Mouse (Mus musculus): ENCODE measurements around the gene Zyg11b.

The Zyg11b gene

DNA sequence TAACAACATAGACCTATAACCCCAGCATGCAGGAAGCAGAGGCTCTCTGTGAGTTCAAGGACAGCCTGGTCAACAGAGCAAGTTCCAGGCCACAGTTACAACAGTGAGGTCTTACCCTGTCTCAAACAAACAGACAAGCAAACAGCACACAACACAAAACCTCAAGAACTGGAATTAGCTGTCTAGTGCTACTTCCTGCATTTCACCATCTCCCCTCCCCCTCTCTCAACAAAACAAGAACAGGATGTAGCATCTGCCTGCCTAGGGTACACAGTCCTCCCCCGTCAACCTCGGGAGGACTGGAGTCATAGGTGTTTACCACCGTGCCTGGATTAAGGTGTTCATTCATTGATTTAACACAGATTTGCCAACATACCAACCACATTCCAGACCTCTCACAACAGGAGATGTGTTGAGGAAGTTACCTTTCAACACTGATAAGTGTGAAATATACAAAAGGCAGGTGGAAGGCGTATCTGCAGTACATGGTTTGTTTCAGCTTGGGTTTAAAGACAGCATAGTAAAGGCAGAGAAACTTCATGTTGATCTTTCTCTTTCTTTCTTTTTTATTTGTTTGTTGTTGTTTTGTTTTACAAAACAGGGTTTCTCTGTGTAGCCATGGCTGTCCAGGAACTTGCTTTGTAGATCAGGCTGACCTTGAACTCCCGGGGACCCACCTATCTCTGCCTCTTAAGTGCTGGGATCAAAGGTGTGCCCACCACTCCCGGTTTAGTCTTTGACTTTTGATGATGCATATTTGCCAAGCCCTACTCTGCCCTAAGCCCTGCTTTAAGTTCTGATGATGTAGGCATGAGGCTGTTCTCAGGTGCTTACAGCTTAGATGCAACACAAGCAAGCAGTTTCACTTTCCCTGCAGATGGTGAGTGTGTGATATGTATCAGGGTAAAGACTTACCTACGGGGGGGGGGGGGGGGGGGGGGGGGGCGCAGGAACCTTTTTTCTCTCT, 18.0 kb upstream of the Zyg11b start:
- DNase-seq (ENCODE audit: low spot score in 2 of 2) = no peak

GRCm38 (mm10) chr4:108317656-108318605, 17.0 kb upstream of the Zyg11b start:
- DNase-seq (ENCODE audit: low spot score in 2 of 2) = no peak

DNA sequence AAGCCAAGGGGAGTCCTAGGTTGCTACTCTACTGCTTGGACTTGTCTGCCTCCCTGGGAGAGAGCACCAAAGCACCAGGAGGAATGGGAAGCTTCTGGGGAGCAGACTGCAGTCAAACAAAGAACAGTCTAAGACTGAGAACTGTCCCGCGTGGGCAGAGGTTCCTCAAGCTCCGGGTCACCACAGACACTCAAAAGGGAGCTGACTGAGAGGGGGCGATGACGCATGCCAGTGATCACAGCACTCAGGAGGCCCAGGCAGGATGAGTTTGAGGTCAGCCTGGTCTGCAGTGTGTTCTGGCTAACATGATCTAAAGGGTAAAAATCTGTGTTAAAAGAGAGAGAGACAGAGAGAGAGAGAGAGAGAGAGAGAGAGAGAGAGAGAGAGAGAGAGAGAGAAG, 13.1 kb upstream of the Zyg11b start:
- DNase-seq (ENCODE audit: low spot score in 2 of 2) = no peak

DNA sequence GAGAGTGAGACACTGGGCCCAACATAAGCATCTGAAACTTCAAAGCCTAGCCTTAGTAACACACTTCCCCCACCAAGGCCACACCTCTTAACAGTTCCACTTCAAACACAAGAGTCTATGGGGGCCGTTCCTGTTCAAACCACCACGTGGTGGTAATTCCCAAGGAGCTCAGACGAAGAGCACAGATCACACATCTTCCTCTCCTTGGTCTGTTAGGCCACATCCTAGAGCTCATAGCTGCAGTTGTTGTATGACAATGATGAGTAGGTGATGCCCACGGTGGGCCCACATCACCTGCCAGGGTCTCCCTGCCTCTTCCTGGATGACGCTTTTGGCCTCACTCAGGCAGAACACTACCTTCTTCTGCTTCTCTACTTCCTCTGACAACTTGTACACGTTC, 9.8 kb upstream of the Zyg11b start:
- DNase-seq (ENCODE audit: low spot score in 2 of 2) = no peak

DNA sequence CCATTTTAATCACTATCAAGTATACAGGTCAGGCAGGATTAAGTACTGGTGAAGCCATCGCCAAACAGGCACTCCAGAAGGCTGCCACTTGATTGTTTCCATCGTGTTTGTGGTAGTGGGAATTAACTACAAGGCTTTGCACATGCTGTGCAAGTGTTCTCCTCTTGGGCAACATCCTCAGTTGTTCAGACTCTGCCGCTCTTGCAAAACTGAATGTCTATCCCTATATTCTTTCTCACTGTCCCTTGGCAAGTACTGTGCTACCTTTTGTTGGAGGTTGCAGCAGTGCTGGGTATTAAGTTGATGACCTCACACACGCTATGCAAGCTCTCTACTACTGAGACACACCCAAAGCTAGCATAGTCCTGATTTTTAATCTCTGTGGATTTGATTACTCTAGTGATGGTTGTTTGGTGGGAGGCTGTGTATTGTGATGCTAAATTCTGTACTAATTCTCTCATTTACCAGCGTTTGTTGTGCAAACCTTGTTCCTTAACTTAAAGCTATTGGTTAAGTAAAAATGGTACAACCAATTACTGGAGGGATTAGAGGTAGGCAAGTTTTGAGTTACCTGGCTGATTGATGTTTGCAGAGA, 1.5 kb upstream of the Zyg11b start:
- no peak for DNase-seq (ENCODE audit: low spot score in 2 of 2)

DNA sequence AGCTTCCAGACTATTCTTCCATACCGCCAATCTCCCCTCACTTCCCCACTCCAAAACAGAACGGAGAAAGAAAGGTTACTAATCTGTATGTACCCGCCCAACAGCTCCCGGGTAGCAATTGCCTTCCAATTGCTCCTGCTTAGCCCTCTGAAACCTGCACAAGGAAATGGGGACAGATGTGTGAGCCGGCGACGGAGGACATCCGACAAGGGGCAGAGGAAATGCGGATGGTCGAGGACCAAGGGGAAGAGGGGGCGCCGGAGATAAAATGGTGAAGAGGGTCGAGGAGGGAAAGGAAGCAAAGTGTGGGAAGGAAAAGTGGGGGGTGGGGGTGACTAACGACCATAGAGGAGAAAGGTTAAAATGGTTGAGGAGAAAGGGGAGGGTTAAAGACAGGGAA, 630 bp downstream of the Zyg11b start:
- DNase-seq (ENCODE audit: low spot score in 2 of 2) = no peak

GRCm38 (mm10) chr4:108276973-108277372, 23.9 kb downstream of the Zyg11b start:
- DNase-seq (ENCODE audit: low spot score in 2 of 2) = no peak

DNA sequence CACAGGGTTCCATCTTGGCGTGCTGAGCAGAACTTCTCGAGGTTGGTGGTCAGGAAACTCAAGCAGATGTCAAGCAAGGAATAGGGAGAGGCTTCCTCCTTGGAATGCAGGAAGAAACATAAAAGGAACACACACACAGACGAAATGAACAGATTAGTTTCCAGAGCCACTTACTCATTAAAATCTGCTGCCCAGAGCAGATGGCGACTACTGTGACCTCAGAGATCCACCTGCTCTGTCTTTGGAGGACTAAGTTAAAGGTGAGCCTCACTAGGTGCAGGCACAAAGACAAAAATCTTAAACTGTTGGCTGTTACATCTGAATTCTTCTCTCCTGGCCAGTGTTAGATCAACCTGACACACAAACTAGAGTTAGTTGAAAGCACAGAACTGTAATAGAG, 28.6 kb downstream of the Zyg11b start:
- DNase-seq (ENCODE audit: low spot score in 2 of 2) = no peak

DNA sequence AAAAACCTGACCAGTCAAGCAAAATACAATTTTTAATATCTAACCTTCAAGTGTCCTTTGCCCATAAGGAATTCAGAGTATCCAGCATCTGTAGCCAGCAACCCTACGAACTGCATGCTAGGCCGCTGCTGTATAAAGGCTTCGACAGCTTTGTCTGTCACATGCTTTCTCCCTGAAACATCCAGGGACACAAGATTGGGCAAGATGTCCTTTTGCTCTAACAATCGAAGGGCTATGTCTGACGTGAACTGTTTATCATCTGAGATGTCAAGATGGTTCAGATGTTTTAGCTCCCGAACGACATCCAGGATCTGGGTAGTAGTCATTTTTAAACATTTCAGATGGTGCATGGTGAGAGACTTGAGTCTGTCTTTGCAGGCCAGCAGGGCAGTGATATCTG, 35.1 kb downstream of the Zyg11b start:
- DNase-seq (ENCODE audit: low spot score in 2 of 2) = no peak

GRCm38 (mm10) chr4:108253317-108253716, 47.6 kb downstream of the Zyg11b start:
- peak in 1 of 2 experiments; percentile 1 for DNase-seq (ENCODE audit: low spot score in 2 of 2)

DNA sequence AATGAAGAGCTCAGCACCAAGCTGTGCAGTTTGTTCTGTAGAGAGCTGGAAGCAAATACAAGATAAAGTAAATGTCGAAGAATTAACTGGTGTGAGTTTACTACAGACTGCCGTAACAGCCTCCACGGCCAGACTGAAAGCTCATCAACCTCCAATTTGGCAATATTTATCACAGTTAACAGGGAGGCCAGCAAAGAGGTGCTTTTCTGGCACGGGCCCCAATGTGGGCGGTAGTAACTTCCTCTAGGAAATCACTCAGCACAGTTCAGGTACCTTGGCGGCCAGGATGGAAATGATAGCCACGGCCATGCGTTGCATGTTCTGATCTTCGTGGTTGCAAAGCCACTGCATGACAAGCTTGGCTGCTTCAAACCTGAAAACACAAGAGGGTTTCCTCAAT, 50.4 kb downstream of the Zyg11b start:
- no peak for DNase-seq (ENCODE audit: low spot score in 2 of 2)

DNA sequence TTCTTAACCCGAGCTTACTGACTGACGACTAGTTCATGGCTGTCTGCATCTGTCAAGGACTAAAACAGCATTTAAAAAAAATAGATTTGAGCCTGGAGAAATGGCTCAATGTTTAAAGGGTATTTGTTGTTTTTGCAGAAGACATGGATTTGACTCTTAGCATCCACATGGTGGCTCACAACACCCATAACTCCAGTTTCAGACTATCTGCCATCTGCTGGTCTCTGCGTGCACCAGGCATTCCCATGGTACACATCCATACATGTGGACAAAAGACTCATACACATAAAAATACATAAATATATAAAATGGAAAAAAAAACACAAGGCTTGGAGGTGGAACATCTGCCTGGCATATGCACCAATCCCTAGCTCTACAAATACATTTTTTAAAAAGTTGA, 51.6 kb downstream of the Zyg11b start:
- DNase-seq (ENCODE audit: low spot score in 2 of 2) = no peak

DNA sequence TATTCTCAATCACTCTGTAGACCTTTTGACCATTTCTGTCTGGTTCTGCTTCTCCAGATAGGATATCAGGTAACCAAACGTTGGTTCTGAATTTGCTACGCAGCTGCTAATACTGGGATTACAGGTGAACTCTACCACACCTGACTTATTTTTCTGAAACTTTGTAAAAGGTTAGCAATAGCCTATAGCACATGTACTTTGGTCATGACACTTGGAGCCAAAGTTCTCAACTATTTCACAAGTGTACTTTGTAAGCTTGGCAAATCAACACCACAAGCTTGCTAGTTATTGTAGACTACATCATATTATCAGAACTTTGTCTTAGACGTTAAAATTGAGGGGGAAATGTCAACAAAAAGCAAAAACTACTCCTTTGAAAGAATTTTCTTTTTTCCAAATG, 67.2 kb downstream of the Zyg11b start:
- no peak for DNase-seq (ENCODE audit: low spot score in 2 of 2)

- no peak for DNase-seq (ENCODE audit: low spot score in 2 of 2)
Observed at GRCm38 (mm10) chr4:108225341-108225872, 75.5 kb downstream of the Zyg11b start.

DNA sequence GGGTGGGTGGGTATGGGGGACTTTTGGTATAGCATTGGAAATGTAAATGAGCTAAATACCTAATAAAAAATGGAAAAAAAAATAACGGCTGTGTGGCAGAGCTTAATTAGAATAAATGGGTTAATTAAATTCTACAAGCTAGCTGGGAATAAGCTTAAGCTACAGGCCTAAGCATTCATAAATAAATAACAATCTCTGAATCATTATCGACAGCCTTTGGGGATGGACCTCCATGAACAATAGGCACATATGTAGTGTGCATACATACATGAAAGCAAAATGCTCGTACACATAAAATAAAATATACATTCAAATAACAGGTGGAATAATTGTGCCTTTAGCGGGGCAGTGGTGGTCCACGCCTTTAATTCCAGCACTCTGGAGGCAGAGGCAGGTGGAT, 78.4 kb downstream of the Zyg11b start:
- no peak for DNase-seq (ENCODE audit: low spot score in 2 of 2)

- no peak for DNase-seq (ENCODE audit: low spot score in 2 of 2)
Observed at GRCm38 (mm10) chr4:108219019-108219418, 81.9 kb downstream of the Zyg11b start.

DNA sequence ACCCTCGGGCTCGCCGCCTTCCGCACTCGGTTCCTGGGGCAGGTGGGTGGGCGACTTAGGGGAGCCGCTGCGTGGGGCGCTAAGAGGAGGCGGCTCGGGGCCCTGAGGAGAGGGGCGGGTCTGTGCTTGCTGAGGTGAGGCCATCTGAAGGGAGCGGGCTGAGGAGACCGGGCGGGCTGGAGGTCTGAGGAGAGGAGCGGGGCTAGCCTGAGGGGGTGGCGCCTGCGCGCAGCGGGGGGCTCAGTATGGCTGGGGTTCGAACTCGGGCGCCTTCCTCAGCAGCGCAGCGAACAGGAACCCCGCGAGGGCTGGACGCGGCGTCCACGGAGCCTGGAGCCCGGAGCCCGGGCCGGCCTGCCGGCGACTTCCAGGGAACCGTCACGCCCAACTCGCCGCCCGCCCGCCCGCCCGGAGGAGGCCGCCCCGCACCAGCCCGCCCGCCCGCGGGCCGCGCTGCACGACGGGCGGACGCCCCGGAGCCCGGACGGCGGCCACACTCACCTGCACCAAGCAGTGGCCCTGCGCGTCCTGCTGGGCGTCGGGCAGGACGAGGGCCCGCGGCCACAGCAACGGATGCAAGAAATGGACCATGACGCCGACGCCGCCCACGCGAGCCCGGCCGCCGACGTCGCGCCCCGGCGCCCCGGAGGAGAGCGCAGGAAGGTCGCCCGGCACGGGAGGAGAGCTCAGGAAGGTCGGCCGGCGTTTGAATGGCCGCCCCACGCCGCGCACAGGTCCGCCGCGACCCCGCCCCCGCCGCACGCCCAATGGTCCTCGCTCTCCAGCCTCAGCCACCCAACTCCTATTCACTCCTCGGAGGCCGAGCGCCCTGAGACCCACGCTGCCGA, 83.3 kb downstream of the Zyg11b start, which contains the start of gene Zyg11a:
TSS of gene Zyg11a (minus strand) at position 717 of the 848 bp plus-strand sequence.
- no peak for DNase-seq (ENCODE audit: low spot score in 2 of 2)

- DNase-seq (ENCODE audit: low spot score in 2 of 2) = no peak
Observed at GRCm38 (mm10) chr4:108213023-108213422, 87.9 kb downstream of the Zyg11b start.

DNA sequence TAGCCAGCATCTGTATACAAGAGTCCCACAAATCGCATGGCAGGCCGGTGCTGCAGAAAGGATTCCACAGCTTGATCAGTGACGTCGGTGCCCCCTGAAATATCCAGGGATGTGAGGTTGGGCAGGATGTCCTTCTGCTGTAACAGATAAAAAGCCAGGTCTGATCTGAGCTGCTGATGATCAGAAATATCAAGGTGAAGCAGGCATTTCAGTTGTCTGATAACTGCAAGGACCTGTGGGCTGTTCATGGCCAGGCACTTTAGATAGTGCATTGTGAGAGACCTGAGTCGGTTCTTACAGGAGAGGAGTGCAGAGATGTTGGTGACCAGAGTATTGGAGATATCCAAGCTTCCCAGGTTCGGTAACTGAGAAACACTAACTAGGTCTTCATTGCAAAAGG, 96.3 kb downstream of the Zyg11b start:
- DNase-seq (ENCODE audit: low spot score in 2 of 2) = no peak

- DNase-seq (ENCODE audit: low spot score in 2 of 2) = no peak
Observed at GRCm38 (mm10) chr4:108199236-108199635, 101.7 kb downstream of the Zyg11b start.

All from spleen, postnatal 14 days (tissue).